Mouse (Mus musculus) A20 (cell line): ENCODE data around the gene Atxn2.
A peak's percentile ranks its signal among the peaks of the same experiment; 100 is the strongest.

ENCODE experiments used
- DNase-seq: peaks from one replicate; pipeline ENCODE4 v3.0.0-alpha.2; 2011; ENCODE audit warnings: low read depth, low spot score

Gene Atxn2

DNA sequence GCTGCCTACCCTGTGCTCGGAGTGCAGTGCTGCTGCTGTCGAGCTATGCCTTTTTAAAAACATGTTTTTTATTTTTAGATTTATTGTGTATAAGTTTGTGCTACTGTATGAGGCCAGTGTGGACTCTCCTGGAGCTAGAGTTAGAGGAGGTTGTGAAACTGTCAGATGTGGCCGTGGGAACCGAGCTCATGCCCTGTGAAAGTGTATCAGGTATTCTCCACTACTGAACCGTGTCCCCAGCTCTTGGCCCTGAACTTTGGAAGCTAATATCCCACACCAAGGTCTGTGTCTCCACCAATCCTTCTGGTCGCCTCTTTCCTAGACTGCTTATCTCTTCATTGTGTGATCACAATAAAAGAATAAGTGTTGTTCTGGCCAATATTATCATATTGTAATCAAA lies 51.8 kb downstream of the Atxn2 start:
- no peak for DNase-seq

DNA sequence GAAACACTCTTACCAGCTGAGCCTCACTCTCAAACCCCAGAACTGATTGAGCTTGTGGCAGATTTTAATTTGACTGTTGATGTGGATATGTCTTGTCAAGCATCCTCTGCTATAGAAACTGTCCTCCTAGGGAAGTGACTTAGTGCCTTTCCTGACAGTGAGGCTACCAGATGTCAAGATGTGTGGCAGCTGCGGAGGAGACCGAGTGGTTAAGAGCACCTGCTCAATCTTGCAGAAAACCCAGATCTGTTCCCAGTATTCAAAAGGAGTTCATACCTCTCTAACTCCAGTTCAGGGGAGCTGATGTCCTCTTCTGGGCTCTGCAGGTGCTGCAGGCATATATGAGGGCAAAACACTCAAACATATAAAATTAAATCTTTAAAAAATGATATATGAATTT lies 53.9 kb downstream of the Atxn2 start:
- DNase-seq: peak; percentile 46

GRCm38 (mm10) chr5:121766038-121766773 lies 55.1 kb downstream of the Atxn2 start:
- peak; percentile 31 for DNase-seq

DNA sequence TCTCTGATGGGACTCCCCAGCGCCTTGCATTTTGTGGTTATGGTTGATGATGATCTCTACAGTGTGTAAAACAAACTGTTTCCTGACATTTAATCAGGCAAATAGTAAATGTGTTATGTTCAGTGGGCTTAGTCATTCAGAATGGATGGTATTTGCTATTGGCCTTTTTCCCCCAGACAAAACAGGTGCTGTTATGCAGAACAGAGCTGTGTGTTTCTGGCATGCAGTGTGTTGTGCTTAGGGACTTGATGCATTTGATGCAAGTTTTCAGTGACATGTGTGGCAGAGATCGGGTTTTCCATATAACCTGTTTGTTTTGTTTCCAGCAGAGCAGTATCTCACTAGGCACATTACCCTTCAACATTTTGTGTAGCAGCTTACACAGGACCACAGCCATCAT lies 56.4 kb downstream of the Atxn2 start:
- DNase-seq: no peak

DNA sequence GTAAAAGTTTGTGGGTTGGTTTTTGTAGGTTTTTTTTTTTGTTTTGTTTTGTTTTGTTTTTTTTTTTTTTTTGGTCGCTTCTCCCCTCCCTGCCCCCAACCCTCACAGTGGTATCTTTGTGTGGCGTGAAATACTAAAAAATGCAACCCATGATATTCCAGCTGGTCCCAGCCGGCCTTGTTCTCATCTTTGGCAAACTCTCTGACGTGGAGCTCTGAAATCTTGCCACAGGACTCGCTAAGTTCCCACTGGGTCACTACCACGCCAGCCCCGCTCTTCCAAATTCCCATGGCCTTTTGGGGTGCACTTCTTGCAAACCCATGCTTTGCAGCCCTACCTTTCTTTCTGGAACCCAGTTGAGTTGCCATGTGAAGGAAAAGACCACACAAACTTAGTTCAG lies 58.7 kb downstream of the Atxn2 start:
- DNase-seq: no peak

GRCm38 (mm10) chr5:121771611-121772010 lies 60.5 kb downstream of the Atxn2 start:
- no peak for DNase-seq

DNA sequence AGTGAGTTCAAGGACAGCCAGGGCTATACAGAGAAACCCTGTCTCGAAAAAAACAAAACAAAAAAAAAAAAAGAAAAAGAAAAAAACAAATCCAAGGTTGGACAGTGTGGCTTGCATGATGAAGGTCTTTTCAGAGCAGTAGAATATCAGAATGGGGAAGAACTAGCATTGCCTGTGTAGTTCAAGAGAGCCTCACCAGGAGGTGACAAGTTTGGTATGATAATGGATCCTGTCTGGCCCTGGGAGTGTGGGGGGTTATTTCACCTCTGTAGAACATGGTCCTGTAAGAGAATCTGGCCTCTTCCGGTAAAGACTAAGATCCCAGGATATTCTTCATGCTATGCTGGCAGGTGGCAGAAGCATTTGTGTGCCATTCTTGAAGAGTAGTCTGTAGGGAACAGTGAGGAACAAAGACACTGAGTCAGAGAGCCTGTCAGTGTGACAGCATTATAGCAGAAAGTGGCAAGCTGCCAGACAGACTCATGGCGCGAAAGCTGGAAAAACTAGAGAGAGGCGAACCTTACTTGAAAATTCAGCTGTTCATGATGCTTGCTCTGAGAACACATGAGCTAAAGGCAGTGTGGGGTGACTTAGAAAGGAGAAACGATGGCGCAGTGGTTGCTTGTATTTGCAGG lies 67.5 kb downstream of the Atxn2 start:
- DNase-seq: no peak

GRCm38 (mm10) chr5:121780180-121780579 lies 69.0 kb downstream of the Atxn2 start:
- DNase-seq: no peak

GRCm38 (mm10) chr5:121782467-121782866 lies 71.3 kb downstream of the Atxn2 start:
- no peak for DNase-seq

DNA sequence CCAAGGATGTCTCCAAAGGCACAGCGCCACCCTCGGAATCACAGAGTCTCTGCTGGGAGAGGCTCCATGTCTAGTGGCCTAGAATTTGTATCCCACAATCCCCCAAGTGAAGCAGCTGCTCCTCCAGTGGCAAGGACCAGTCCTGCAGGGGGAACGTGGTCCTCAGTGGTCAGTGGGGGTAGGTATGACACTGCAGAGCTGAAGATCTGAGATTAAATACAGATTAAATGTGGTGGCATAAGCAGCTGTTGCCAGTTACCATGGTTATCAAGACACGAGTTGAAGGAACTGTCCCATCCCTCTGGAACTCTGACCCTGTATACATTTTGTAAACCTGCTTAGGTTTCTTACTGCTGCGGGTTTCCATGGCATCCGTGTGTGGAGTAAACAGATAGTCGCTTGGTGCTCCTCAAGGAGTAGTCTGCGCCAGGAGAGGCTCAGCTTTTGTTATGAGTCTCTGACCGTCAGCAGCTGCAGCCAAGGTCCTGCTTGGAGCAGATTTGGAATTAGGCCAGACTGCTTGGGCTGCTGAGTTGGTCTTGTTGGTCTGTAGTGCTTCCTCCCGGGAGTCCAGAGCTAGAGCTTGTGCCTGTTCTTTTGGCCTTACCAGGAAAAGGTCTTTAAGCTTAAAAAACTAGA lies 72.8 kb downstream of the Atxn2 start:
- no peak for DNase-seq

- no peak for DNase-seq
These were observed 79.9 kb downstream of the Atxn2 start for GRCm38 (mm10) chr5:121791026-121791425.

GRCm38 (mm10) chr5:121795800-121796199 lies 84.7 kb downstream of the Atxn2 start:
- DNase-seq: no peak

GRCm38 (mm10) chr5:121798447-121798846 lies 87.3 kb downstream of the Atxn2 start:
- DNase-seq: no peak

DNA sequence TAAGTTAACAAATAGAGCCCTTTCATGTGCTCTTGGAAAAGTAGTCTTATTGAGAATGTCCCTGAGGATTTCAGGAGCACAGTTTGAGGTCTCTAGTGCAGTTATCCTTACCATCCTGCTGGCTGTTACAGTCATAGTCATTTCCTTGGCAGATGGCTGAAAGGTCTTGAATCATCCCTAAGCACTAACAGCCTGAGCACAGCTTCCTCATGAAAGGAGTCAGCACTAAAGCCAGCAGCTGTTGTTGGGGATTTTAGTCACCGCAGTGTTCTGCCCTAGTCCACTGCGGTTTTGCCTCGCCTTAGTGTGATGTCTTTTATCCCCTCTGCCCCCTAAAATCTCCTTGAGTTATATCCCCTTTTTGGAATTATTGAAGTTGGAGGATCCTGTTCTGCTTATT lies 96.0 kb downstream of the Atxn2 start:
- no peak for DNase-seq

- DNase-seq: no peak
These were observed 97.1 kb downstream of the Atxn2 start for GRCm38 (mm10) chr5:121808202-121808601.

DNA sequence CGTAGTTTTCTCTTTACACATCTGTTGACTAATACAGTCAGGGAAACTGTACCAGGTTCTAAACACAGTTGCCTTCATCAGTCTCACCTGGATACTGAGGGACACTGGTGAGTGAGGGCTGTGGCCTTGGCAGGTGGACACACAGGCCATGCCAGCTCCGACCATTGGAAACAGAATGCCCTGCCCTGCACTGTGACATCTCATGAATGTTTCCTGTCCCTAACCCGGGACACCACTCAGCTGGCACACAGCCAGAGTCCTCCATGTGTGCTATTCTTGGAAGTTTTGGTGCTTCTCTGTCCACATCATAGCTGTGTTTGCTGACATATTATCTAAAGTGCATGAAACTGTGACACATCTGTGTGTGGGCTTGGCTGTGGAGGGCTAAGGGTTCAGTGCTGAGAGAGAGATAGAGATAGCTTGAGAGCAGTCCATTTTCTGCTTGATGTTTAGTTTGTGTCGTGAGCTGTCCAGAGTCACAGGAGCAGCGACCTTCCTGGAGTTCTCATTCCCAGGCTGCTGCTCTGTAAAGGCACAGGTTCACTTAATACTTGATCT lies 98.6 kb downstream of the Atxn2 start:
- DNase-seq: no peak

- DNase-seq: no peak
These were observed 99.4 kb downstream of the Atxn2 start for GRCm38 (mm10) chr5:121810331-121811151.

GRCm38 (mm10) chr5:121811485-121811931 lies 100.4 kb downstream of the Atxn2 start:
- no peak for DNase-seq

DNA sequence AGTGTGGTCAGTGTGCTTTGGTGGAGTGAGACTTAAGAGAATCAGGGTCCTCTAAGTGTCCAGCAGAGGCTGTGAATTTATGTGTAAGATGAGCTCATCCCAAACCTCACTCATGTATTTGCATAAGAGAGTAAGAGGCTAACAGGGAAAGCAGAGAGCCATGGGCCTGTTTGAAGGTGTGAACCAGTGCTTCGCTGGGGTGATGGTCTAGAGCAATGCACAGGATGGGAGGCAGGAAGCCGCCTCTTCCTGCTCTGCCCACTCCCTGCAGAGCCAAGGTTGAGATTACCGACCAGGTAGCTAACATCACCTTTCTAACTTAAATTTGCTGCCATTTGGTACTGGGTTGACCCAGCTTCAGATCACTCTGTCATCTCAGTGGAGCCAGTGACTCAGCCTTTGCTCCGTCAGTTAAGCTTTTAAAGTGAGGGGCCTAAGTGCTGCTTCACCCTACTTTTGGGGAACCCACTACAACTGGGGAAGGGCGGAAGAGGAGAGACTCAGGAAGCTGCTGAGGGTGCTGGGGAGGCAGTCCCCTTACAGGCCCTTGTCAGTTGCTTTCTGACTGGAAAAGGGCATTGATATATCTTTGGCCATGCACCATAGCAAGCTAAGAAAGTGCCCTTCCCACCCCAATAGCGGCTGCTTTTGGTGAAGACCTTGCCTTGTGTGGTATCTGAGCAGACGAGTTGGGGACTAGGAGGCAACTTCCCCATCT lies 101.5 kb downstream of the Atxn2 start:
- no peak for DNase-seq

- DNase-seq: no peak
These were observed 102.6 kb downstream of the Atxn2 start for GRCm38 (mm10) chr5:121813744-121814143.

- peak; percentile 68 for DNase-seq
These were observed 103.9 kb downstream of the Atxn2 start for GRCm38 (mm10) chr5:121815067-121815466.
